Mouse (Mus musculus) liver, adult 2 months (tissue): ENCODE data around the gene Slc16a10. TPM values are rescaled to one million over a fixed set of nuclear protein-coding genes. Genes with fewer than 3 reads are reported as not detected.

Experiments used
- DNase-seq: peaks from one replicate; pipeline ENCODE4 v3.0.0-alpha.2; 2011; ENCODE audit warnings: low read depth, low spot score; ENCODE audit errors: extremely low read depth
- H3K27ac ChIP-seq: fragments of 200-500 bp; replicated peaks from 2 replicates; pipeline ENCODE4 v1.5.1; 2012; ENCODE audit warnings: low read depth, mild to moderate bottlenecking, control low read depth, inconsistent platforms, low read length; ENCODE audit not compliant: insufficient read depth
- H3K27me3 ChIP-seq: fragments of 200-500 bp; 2 replicates; pipeline ENCODE4 v1.6.1; 2012; ENCODE audit warnings: mild to moderate bottlenecking, moderate library complexity, low read length, inconsistent platforms; ENCODE audit not compliant: control insufficient read depth, insufficient read depth
- H3K36me3 ChIP-seq: fragments of 200-500 bp; 2 replicates; pipeline ENCODE4 v1.6.1; 2012; ENCODE audit warnings: low read length, inconsistent platforms; ENCODE audit not compliant: control insufficient read depth, insufficient read depth
- H3K4me1 ChIP-seq: fragments of 200-500 bp; 2 replicates; pipeline ENCODE4 v1.6.1; 2011; ENCODE audit warnings: low read length; ENCODE audit not compliant: control insufficient read depth, insufficient read depth
- H3K4me3 ChIP-seq: fragments of 200-500 bp; 2 replicates; pipeline ENCODE4 v1.5.1; 2011; ENCODE audit warnings: low read depth, mild to moderate bottlenecking, control low read depth, low read length, moderate library complexity; ENCODE audit not compliant: insufficient read depth
- H3K79me2 ChIP-seq: fragments of 200-500 bp; 2 replicates; pipeline ENCODE4 v1.6.1; 2012; ENCODE audit warnings: inconsistent platforms, mild to moderate bottlenecking, low read length, moderate library complexity; ENCODE audit not compliant: control insufficient read depth, insufficient read depth
- H3K9ac ChIP-seq: fragments of 200-500 bp; 2 replicates; pipeline ENCODE4 v1.6.1; 2012; ENCODE audit warnings: low read depth, mild to moderate bottlenecking, control low read depth, inconsistent platforms, low read length
- CTCF ChIP-seq: fragments of 200-500 bp; IDR thresholded peaks from 2 replicates; pipeline ENCODE4 v1.5.1; 2011; ENCODE audit warnings: low read depth, low read length, control low read depth
- POLR2A ChIP-seq: fragments of 200-500 bp; IDR thresholded peaks from 2 replicates; pipeline ENCODE4 v1.6.1; 2011; ENCODE audit warnings: low read length, control low read depth; ENCODE audit not compliant: insufficient read depth; ENCODE audit errors: extremely low read depth
- WGBS: fragments of 180-500 bp; shearing (Covaris S2); methylation state at CpG from one replicate; pipeline ENCODE4 v1.1.7; 2018; 5-methylcytosine and 5-hydroxymethylcytosine counted together
- polyA plus RNA-seq: library from polyadenylated mRNA; depleted of rRNA; stranded (reverse); fragments of >200 nt; gene quantifications from 2 replicates; pipeline ENCODE4 v1.2.3, GENCODE M21; 2012
- total RNA-seq: library from RNA; depleted of rRNA; stranded (reverse); fragments of >200 nt; gene quantifications from 2 replicates; pipeline ENCODE4 v1.2.3, GENCODE M21; 2014

Gene Slc16a10
- total and polyA plus RNA-seq, 2 experiments: 61.4 to 76.0 TPM

DNA sequence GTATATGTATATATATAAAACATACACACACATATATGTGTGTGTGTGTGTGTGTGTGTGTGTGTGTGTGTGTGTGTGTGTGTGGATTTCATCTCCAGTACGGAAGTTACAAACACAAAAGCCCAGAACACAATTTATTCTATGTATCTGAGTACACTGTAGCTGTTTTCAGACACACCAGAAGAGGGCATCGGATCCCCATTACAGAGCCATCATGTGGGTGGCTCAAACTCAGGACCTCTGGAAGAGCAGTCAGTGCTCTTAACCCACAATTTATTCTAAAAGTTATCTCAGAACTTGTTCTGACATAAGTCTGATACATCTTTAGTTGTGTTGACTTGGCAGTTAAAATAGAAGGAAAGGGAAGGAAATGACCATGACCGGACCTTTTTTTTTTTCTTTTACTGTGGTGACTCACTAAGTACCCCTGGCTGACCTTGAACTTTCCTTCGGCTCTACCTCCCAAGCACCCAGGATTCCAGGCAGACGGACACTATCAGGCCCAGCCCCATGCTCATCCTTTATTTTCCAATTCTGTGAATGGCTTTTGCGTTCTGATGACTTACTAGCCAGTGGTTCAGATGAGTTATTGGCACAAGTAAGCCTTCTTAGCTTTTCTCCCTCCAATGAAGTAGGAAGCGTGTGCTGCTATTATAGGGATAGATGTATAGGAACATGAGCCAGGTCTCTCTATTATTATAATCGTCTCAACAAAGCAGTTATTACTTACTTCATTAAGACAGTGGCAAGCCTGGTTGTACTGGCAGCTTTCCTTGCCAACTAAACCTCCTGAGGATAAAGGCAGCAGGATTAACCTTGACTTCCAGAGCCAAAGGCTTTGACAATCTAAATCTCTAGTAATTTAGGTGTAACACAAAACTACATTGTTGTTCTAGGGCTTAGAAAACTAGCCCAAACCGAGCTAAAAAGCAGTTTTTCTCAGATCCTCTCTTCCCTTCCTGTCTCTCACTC, 6.0 kb downstream of the Slc16a10 start:
- Histone ChIP-seq H3K27me3 (no peaks in the 10 kb centered on the region), H3K36me3 (peaks cover 4% of the 10 kb centered on the region), H3K79me2 (peaks cover 37% of the 10 kb centered on the region), H3K9ac (no peak overlapping the region), H3K27ac (no peak overlapping the region), H3K4me3 (no peak overlapping the region), H3K4me1 (peaks cover 23% of the 10 kb centered on the region)
- WGBS: 57% methylated on average over 9 of the region's 9 CpGs
- no peak for TF ChIP-seq POLR2A
- TF ChIP-seq CTCF: no peak
- no peak for DNase-seq

DNA sequence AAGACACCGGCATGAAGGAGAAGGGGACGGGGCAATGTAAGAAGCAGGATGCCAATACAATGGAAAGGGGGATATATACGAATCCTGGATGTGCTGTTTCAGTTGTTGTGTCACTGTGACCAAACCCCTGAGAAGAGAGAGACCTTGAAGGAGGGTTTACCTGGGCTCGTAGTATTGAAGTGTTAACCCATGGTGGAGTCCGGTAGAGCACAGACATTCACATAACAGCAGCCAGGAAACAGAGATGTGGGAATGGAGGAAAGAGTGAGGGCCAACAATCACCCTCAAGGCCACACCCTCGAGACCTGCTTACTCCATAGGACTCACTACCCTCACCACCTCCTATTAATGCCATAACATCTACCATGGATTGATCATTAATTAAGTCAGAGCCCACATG, 7.2 kb downstream of the Slc16a10 start:
- H3K27ac ChIP-seq: no peak overlapping the region
- no peaks in the 10 kb centered on the region for H3K27me3 ChIP-seq
- TF ChIP-seq CTCF (no peak), POLR2A (no peak)
- H3K36me3 ChIP-seq: peaks cover 4% of the 10 kb centered on the region
- no peak overlapping the region for H3K9ac ChIP-seq
- no peak overlapping the region for H3K4me3 ChIP-seq
- H3K79me2 ChIP-seq: peaks cover 37% of the 10 kb centered on the region
- DNase-seq: no peak
- H3K4me1 ChIP-seq: peaks cover 23% of the 10 kb centered on the region
- WGBS: 92% methylated on average over 6 of the region's 6 CpGs

GRCm38 (mm10) chr10:40133636-40134035, 8.4 kb downstream of the Slc16a10 start:
- Histone ChIP-seq H3K27ac (no peak overlapping the region), H3K79me2 (peaks cover 25% of the 10 kb centered on the region), H3K36me3 (peaks cover 4% of the 10 kb centered on the region), H3K4me1 (peaks cover 13% of the 10 kb centered on the region), H3K4me3 (no peak overlapping the region), H3K27me3 (no peaks in the 10 kb centered on the region), H3K9ac (no peak overlapping the region)
- TF ChIP-seq CTCF (no peak), POLR2A (no peak)
- no peak for DNase-seq
- 59% methylated on average over 1 of the region's 1 CpGs for WGBS

- H3K4me3 ChIP-seq: no peak overlapping the region
Measured at GRCm38 (mm10) chr10:40131690-40132418, 10.2 kb downstream of the Slc16a10 start.

DNA sequence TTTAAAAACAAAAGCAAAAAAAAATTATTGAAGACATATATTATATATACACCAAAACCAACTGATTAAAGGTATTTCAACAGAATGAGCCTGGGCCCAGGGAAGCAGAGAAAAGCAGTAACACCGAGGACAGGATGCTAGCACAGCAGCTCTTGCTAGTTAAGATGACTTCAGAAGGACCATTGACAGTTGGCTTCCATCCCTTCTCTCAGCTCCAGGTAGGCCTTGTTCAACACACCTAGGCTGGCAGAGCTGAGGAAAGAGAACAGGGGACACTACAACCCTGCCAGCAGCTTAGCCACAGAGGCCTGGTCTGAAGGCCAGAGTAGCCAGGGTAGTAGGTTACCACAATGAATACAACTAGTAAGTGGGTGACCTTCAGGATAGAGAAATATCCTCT, 11.9 kb downstream of the Slc16a10 start:
- Histone ChIP-seq H3K27ac (no peak overlapping the region), H3K9ac (no peak overlapping the region)

More at GRCm38 (mm10) chr10:40131690-40132418, 10.2 kb downstream of the Slc16a10 start:
- no peak for TF ChIP-seq POLR2A
- TF ChIP-seq CTCF: no peak
- no peak for DNase-seq
- WGBS: 83% methylated on average over 9 of the region's 9 CpGs
- Histone ChIP-seq H3K9ac (no peak overlapping the region), H3K36me3 (peaks cover 4% of the 10 kb centered on the region), H3K79me2 (peaks cover 25% of the 10 kb centered on the region), H3K4me1 (peaks cover 8% of the 10 kb centered on the region), H3K27ac (no peak overlapping the region), H3K27me3 (no peaks in the 10 kb centered on the region)

More for the DNA sequence above, 11.9 kb downstream of the Slc16a10 start:
- 85% methylated on average over 1 of the region's 1 CpGs for WGBS
- H3K79me2 ChIP-seq: peaks cover 21% of the 10 kb centered on the region
- DNase-seq: peak; percentile 36
- peaks cover 4% of the 10 kb centered on the region for H3K36me3 ChIP-seq
- no peaks in the 10 kb centered on the region for H3K27me3 ChIP-seq
- TF ChIP-seq CTCF (no peak), POLR2A (no peak)
- peaks cover 8% of the 10 kb centered on the region for H3K4me1 ChIP-seq
- no peak overlapping the region for H3K4me3 ChIP-seq
